Mouse (Mus musculus) intestine, postnatal 0 days (tissue): ENCODE results near the gene Gm17361. TPM values are rescaled to one million over a fixed set of nuclear protein-coding genes. Genes with fewer than 3 reads are reported as not detected.
"Not testable (repeated sequence)": the region's sequence is repeated elsewhere in the genome, so short reads cannot be mapped to it uniquely, and the experiment has no call there.

Source experiments
- ATAC-seq: fragments of 200-750 bp; cut with Nextera tagmentation; 2 replicates; pipeline ENCODE4 v1.8.0; 2017; ENCODE audit warnings: mild to moderate bottlenecking, moderate TSS enrichment, moderate library complexity
- H3K27ac ChIP-seq: fragments of 300-500 bp; sonication (generic); 2 replicates; pipeline ENCODE4 v1.5.1; 2014; ENCODE audit warnings: mild to moderate bottlenecking, low read depth, low read length, moderate library complexity
- H3K27me3 ChIP-seq: fragments of 300-500 bp; sonication (generic); replicated peaks from 2 replicates; pipeline ENCODE4 v1.6.1; 2014; ENCODE audit warnings: low read length, mixed read lengths; ENCODE audit not compliant: control insufficient read depth, insufficient read depth
- H3K36me3 ChIP-seq: fragments of 300-500 bp; sonication (generic); 2 replicates; pipeline ENCODE4 v1.6.1; 2014; ENCODE audit warnings: mild to moderate bottlenecking, moderate library complexity; ENCODE audit not compliant: control insufficient read depth, insufficient read depth
- H3K4me1 ChIP-seq: fragments of 300-500 bp; sonication (generic); replicated peaks from 2 replicates; pipeline ENCODE4 v1.6.1; 2014; ENCODE audit warnings: antibody characterized with exemption, low read length, mixed read lengths; ENCODE audit not compliant: control insufficient read depth, insufficient read depth
- H3K4me2 ChIP-seq: fragments of 300-500 bp; sonication (generic); replicated peaks from 2 replicates; pipeline ENCODE4 v1.6.1; 2014; ENCODE audit warnings: low read depth, mild to moderate bottlenecking, moderate library complexity
- H3K4me3 ChIP-seq: fragments of 300-500 bp; sonication (generic); 2 replicates; pipeline ENCODE4 v1.5.1; 2014; ENCODE audit warnings: low read depth, low read length
- H3K9ac ChIP-seq: fragments of 300-500 bp; sonication (generic); 2 replicates; pipeline ENCODE4 v1.6.1; 2014; ENCODE audit warnings: mild to moderate bottlenecking, low read depth, low read length
- H3K9me3 ChIP-seq: fragments of 300-500 bp; sonication (generic); 2 replicates; pipeline ENCODE4 v1.6.1; 2016; ENCODE audit warnings: mixed run types; ENCODE audit not compliant: control insufficient read depth
- WGBS: fragments of 180-500 bp; shearing (Covaris S2); extraction: QIAGEN DNeasy Blood & Tissue Kit; methylation state at CpG from one replicate; pipeline ENCODE4 v1.1.7; 2014; 5-methylcytosine and 5-hydroxymethylcytosine counted together
- polyA plus RNA-seq: library from polyadenylated mRNA; unstranded; fragments of >200 nt; fragmentation: Nextera tagmentation; extraction: Ambion mirVana; gene quantifications from 2 replicates; pipeline ENCODE4 v1.2.1, GENCODE M21; 2015

The Gm17361 gene
- not detected in 2 replicates for polyA plus RNA-seq

DNA sequence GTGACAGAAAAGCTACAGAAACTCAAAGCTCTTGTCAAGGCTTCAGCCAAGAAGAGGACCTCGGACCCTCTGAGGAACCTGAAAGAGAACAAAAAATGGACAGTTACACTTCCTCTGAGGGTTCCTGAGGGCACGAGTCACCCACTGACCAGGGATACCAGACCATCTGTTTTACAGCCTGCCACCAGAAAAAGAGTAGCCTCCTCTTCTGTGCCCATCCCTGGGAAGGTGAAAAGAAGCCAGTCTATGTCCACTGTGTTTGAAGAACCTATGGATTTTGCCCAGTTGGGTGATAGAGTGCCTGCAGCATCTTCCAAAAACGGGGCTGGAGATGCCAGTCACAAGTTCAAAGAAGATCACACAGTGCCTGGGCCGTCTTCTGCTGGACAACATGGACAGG lies at the start of gene Gm17361:
TSS of gene Gm17361 (plus strand) at position 301 of the 400 bp plus-strand sequence.
- no CpG with 5 or more reads among the region's 4 CpGs for WGBS
- not testable (repeated sequence) for H3K27me3 ChIP-seq, ATAC-seq

More for the DNA sequence above, at the start of gene Gm17361:
- not testable (repeated sequence) for H3K9ac ChIP-seq, H3K4me2 ChIP-seq, H3K4me1 ChIP-seq, H3K27ac ChIP-seq, H3K4me3 ChIP-seq, H3K9me3 ChIP-seq, H3K36me3 ChIP-seq
